Mouse (Mus musculus): Measurements from ENCODE around the gene Aox3. TPM values are rescaled to one million over a fixed set of nuclear protein-coding genes. Genes with fewer than 3 reads are reported as not detected.
A peak's percentile ranks its signal among the peaks of the same experiment; 100 is the strongest.

Aox3 gene
- polyA plus RNA-seq, 1 experiment from 2014 or later, result not detected

GRCm38 (mm10) chr1:58152247-58152646 lies 39.3 kb downstream of the Aox3 start:
- Histone ChIP-seq H3K4me2 (no peak overlapping the region), H3K27me3 (no peaks in the 10 kb centered on the region), H3K9me3 (replicated peaks) (no peaks in the 10 kb centered on the region), H3K27ac (no peak overlapping the region), H3K36me3 (ENCODE audit: poor library complexity, severe bottlenecking) (no peaks in the 10 kb centered on the region), H3K4me1 (no peaks in the 10 kb centered on the region), H3K9ac (no peak overlapping the region), H3K4me3 (no peak overlapping the region)
- no peak for ATAC-seq
- 89% methylated on average over 8 of the region's 8 CpGs for WGBS

- no peak overlapping the region for H3K27ac ChIP-seq
These were observed 43.8 kb downstream of the Aox3 start for GRCm38 (mm10) chr1:58156747-58157146.

GRCm38 (mm10) chr1:58169893-58170292 lies 57.0 kb downstream of the Aox3 start:
- no peak for ATAC-seq
- H3K27me3 ChIP-seq, result no peaks in the 10 kb centered on the region
- H3K4me1 ChIP-seq, result no peaks in the 10 kb centered on the region
- no peaks in the 10 kb centered on the region for H3K9me3 ChIP-seq (replicated peaks)
- no peak overlapping the region for H3K27ac ChIP-seq
- H3K4me2 ChIP-seq, result no peak overlapping the region
- no peak overlapping the region for H3K4me3 ChIP-seq
- 82% methylated on average over 6 of the region's 6 CpGs for WGBS
- no peaks in the 10 kb centered on the region for H3K36me3 ChIP-seq (ENCODE audit: poor library complexity, severe bottlenecking)
- H3K9ac ChIP-seq, result no peak overlapping the region

More at GRCm38 (mm10) chr1:58156747-58157146, 43.8 kb downstream of the Aox3 start:
- no peaks in the 10 kb centered on the region for H3K4me1 ChIP-seq
- H3K36me3 ChIP-seq (ENCODE audit: poor library complexity, severe bottlenecking), result no peaks in the 10 kb centered on the region
- no peak overlapping the region for H3K4me2 ChIP-seq
- no peak overlapping the region for H3K4me3 ChIP-seq
- 55% methylated on average over 5 of the region's 5 CpGs for WGBS
- no peaks in the 10 kb centered on the region for H3K27me3 ChIP-seq
- H3K9ac ChIP-seq, result no peak overlapping the region
- H3K9me3 ChIP-seq (replicated peaks), result no peaks in the 10 kb centered on the region
- ATAC-seq, result no peak

GRCm38 (mm10) chr1:58188514-58189175 lies 75.7 kb downstream of the Aox3 start:
- WGBS, result 42% methylated on average over 5 of the region's 5 CpGs
- ATAC-seq, result no peak
- H3K4me1 ChIP-seq, result peaks cover 2% of the 10 kb centered on the region; the same call in 1 of the 2 replicates
- H3K9me3 ChIP-seq (replicated peaks), result no peaks in the 10 kb centered on the region
- no peaks in the 10 kb centered on the region for H3K27me3 ChIP-seq
- H3K9ac ChIP-seq, result no peak overlapping the region
- no peak overlapping the region for H3K27ac ChIP-seq
- H3K4me2 ChIP-seq, result no peak overlapping the region
- no peaks in the 10 kb centered on the region for H3K36me3 ChIP-seq (ENCODE audit: poor library complexity, severe bottlenecking)
- no peak overlapping the region for H3K4me3 ChIP-seq

- no peaks in the 10 kb centered on the region for H3K4me1 ChIP-seq
- ATAC-seq, result no peak
- no peak overlapping the region for H3K9ac ChIP-seq
- WGBS, result 87% methylated on average over 12 of the region's 12 CpGs
- no peak overlapping the region for H3K27ac ChIP-seq
- H3K4me3 ChIP-seq, result no peak overlapping the region
- no peaks in the 10 kb centered on the region for H3K27me3 ChIP-seq
- no peaks in the 10 kb centered on the region for H3K9me3 ChIP-seq (replicated peaks)
- H3K4me2 ChIP-seq, result no peak overlapping the region
- no peaks in the 10 kb centered on the region for H3K36me3 ChIP-seq (ENCODE audit: poor library complexity, severe bottlenecking)
These were observed 81.4 kb downstream of the Aox3 start for GRCm38 (mm10) chr1:58194317-58194716.

GRCm38 (mm10) chr1:58194988-58195387 lies 82.1 kb downstream of the Aox3 start:
- Histone ChIP-seq H3K9ac (no peak overlapping the region), H3K9me3 (replicated peaks) (no peaks in the 10 kb centered on the region)
- 80% methylated on average over 3 of the region's 3 CpGs for WGBS

GRCm38 (mm10) chr1:58195541-58195940 lies 82.6 kb downstream of the Aox3 start:
- H3K4me2 ChIP-seq, result no peak overlapping the region
- H3K27ac ChIP-seq, result no peak overlapping the region
- H3K36me3 ChIP-seq (ENCODE audit: poor library complexity, severe bottlenecking), result no peaks in the 10 kb centered on the region
- no peaks in the 10 kb centered on the region for H3K9me3 ChIP-seq (replicated peaks)
- H3K9ac ChIP-seq, result no peak overlapping the region
- no peaks in the 10 kb centered on the region for H3K27me3 ChIP-seq
- 25% methylated on average over 10 of the region's 10 CpGs for WGBS
- no peak for ATAC-seq
- H3K4me1 ChIP-seq, result no peaks in the 10 kb centered on the region
- no peak overlapping the region for H3K4me3 ChIP-seq

More at GRCm38 (mm10) chr1:58194988-58195387, 82.1 kb downstream of the Aox3 start:
- Histone ChIP-seq H3K4me1 (no peaks in the 10 kb centered on the region), H3K4me2 (no peak overlapping the region), H3K27ac (no peak overlapping the region), H3K4me3 (no peak overlapping the region), H3K36me3 (ENCODE audit: poor library complexity, severe bottlenecking) (no peaks in the 10 kb centered on the region), H3K27me3 (no peaks in the 10 kb centered on the region)
- ATAC-seq, result no peak

- H3K36me3 ChIP-seq (ENCODE audit: poor library complexity, severe bottlenecking), result no peaks in the 10 kb centered on the region
- no peak overlapping the region for H3K27ac ChIP-seq
- no peaks in the 10 kb centered on the region for H3K4me1 ChIP-seq
- WGBS, result 75% methylated on average over 9 of the region's 9 CpGs
- ATAC-seq, result peak; percentile 77; the same call in 1 of the 2 replicates
- H3K27me3 ChIP-seq, result no peaks in the 10 kb centered on the region
- no peak overlapping the region for H3K9ac ChIP-seq
- no peak overlapping the region for H3K4me3 ChIP-seq
- H3K9me3 ChIP-seq (replicated peaks), result no peaks in the 10 kb centered on the region
- H3K4me2 ChIP-seq, result no peak overlapping the region
These were observed 84.1 kb downstream of the Aox3 start for GRCm38 (mm10) chr1:58197023-58197422.

GRCm38 (mm10) chr1:58198386-58198785 lies 85.5 kb downstream of the Aox3 start:
- WGBS, result 83% methylated on average over 4 of the region's 4 CpGs
- Histone ChIP-seq H3K9me3 (replicated peaks) (no peaks in the 10 kb centered on the region), H3K27me3 (no peaks in the 10 kb centered on the region), H3K27ac (no peak overlapping the region), H3K36me3 (ENCODE audit: poor library complexity, severe bottlenecking) (no peaks in the 10 kb centered on the region), H3K9ac (no peak overlapping the region), H3K4me1 (no peaks in the 10 kb centered on the region), H3K4me2 (no peak overlapping the region), H3K4me3 (no peak overlapping the region)
- no peak for ATAC-seq

GRCm38 (mm10) chr1:58210203-58210602 lies 97.3 kb downstream of the Aox3 start, which contains the start of gene Aox4:
Gene Aox4 (plus strand): TSS chr1:58210397.
- H3K9me3 ChIP-seq (replicated peaks), result no peaks in the 10 kb centered on the region
- no peak within 1 kb of the TSS for H3K27ac ChIP-seq
- H3K4me3 ChIP-seq, result no peak within 1 kb of the TSS
- H3K27me3 ChIP-seq, result no peaks in the 10 kb centered on the region
- H3K9ac ChIP-seq, result no peak within 1 kb of the TSS
- 85% methylated on average over 17 of the region's 17 CpGs for WGBS
- no peak; the same call in 1 of the 2 replicates for ATAC-seq
- no peak within 1 kb of the TSS for H3K4me2 ChIP-seq
- no peaks in the 10 kb centered on the region for H3K36me3 ChIP-seq (ENCODE audit: poor library complexity, severe bottlenecking)
- no peaks in the 10 kb centered on the region for H3K4me1 ChIP-seq

GRCm38 (mm10) chr1:58212805-58213204 lies 99.9 kb downstream of the Aox3 start:
- no peak for ATAC-seq
- H3K9me3 ChIP-seq (replicated peaks), result no peaks in the 10 kb centered on the region
- H3K4me2 ChIP-seq, result no peak overlapping the region
- WGBS, result 97% methylated on average over 7 of the region's 7 CpGs
- no peaks in the 10 kb centered on the region for H3K36me3 ChIP-seq (ENCODE audit: poor library complexity, severe bottlenecking)
- no peak overlapping the region for H3K4me3 ChIP-seq
- H3K9ac ChIP-seq, result no peak overlapping the region
- peaks cover 8% of the 10 kb centered on the region; the same call in 1 of the 2 replicates for H3K4me1 ChIP-seq
- no peak overlapping the region for H3K27ac ChIP-seq
- no peaks in the 10 kb centered on the region for H3K27me3 ChIP-seq

GRCm38 (mm10) chr1:58213838-58214237 lies 100.9 kb downstream of the Aox3 start:
- H3K4me3 ChIP-seq, result no peak overlapping the region
- H3K4me1 ChIP-seq, result peaks cover 8% of the 10 kb centered on the region; the same call in 1 of the 2 replicates
- no peak for ATAC-seq
- no peaks in the 10 kb centered on the region for H3K36me3 ChIP-seq (ENCODE audit: poor library complexity, severe bottlenecking)
- no peak overlapping the region for H3K27ac ChIP-seq
- no peak overlapping the region for H3K4me2 ChIP-seq
- no peaks in the 10 kb centered on the region for H3K27me3 ChIP-seq
- H3K9me3 ChIP-seq (replicated peaks), result no peaks in the 10 kb centered on the region
- 93% methylated on average over 5 of the region's 5 CpGs for WGBS
- H3K9ac ChIP-seq, result no peak overlapping the region

GRCm38 (mm10) chr1:58215353-58215752 lies 102.4 kb downstream of the Aox3 start:
- no peak overlapping the region for H3K4me3 ChIP-seq
- H3K9me3 ChIP-seq (replicated peaks), result no peaks in the 10 kb centered on the region
- H3K27me3 ChIP-seq, result no peaks in the 10 kb centered on the region
- no peak overlapping the region for H3K9ac ChIP-seq
- no peak overlapping the region for H3K27ac ChIP-seq
- 89% methylated on average over 4 of the region's 4 CpGs for WGBS
- H3K4me1 ChIP-seq, result peaks cover 8% of the 10 kb centered on the region; the same call in 1 of the 2 replicates
- H3K4me2 ChIP-seq, result no peak overlapping the region
- ATAC-seq, result no peak
- H3K36me3 ChIP-seq (ENCODE audit: poor library complexity, severe bottlenecking), result no peaks in the 10 kb centered on the region
